Mouse (Mus musculus) cerebellum, adult 8-10 months (tissue): ENCODE measurements around the gene Cd38.
"Not testable (repeated sequence)": the region's sequence is repeated elsewhere in the genome, so short reads cannot be mapped to it uniquely, and the experiment has no call there.

Source experiments
- DNase-seq: peaks from one replicate; pipeline ENCODE4 v3.0.0; 2022

Gene Cd38

DNA sequence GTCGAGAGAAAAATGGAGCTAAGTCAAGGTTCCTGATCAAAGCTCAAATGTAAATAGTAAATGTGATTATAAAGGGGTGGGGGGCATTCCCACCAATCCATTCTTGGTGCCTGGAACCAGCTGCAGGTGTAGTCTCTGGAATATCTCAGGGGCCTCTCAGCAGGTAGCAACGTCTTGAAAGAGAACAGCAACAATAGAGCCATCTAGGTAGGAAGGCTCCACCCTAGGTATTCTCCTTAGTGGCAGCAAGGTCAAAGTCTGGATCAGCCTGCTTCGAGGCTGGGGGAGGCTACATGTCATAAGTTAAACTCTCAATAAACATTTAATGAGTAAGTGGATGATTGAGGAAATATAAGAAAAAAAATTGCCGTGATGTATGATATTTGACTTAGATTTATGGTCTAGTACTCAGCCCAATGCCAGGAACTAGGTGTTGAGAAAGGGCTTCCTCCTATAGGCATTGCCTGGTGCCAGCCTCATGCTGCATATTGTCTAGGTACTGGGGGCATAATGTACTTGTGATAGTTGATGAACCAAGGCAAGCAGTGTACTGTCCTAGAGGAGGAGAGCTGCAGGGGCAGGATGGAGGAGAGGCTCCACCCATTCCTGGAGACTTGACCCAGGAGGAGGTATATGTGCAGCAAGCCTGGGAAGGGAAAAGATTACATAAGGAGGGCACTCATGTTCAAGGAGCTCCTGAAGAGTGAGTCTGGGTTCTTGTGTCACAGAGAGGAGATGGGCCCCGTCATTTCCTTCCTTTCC is 7.5 kb upstream of the Cd38 start:
- DNase-seq = no peak

DNA sequence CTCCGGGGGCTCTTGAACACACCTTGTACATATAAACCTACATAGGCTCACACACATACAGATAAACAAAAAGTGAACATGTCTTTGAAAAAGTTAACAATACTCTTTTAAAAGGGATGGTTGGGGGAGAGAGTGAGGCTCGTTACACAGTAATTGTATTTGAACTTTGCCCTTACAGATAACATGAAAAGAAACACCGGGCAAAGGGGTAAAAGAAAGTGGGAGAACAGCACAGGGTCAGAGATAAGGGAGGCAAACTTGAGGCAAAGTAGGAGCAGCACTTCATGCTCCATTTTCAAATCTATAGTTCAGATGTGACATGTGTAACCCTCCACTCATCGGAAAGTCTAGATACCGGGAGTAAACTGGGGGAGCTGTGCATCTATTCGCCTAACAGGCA is 4.7 kb upstream of the Cd38 start:
- DNase-seq = no peak

DNA sequence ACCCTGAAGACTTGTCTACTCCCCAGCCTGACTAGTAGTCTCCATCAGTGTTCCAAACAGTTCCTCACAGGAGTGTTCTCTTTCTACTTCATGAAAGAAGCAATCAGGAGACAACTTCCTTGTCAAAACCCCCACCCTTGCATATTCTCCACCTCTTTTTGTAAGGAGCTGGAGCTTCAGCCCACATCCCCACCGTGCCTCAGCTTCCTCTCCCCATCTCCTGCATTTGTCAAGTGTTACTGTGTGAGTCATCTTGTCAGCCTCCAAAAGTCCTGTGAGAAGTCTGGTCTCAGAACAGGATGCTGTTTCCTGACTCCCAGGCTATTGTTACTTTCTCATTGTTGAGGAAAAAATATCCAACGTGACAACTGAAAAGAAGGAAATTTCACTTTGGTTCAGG is 3.0 kb upstream of the Cd38 start:
- no peak for DNase-seq

DNA sequence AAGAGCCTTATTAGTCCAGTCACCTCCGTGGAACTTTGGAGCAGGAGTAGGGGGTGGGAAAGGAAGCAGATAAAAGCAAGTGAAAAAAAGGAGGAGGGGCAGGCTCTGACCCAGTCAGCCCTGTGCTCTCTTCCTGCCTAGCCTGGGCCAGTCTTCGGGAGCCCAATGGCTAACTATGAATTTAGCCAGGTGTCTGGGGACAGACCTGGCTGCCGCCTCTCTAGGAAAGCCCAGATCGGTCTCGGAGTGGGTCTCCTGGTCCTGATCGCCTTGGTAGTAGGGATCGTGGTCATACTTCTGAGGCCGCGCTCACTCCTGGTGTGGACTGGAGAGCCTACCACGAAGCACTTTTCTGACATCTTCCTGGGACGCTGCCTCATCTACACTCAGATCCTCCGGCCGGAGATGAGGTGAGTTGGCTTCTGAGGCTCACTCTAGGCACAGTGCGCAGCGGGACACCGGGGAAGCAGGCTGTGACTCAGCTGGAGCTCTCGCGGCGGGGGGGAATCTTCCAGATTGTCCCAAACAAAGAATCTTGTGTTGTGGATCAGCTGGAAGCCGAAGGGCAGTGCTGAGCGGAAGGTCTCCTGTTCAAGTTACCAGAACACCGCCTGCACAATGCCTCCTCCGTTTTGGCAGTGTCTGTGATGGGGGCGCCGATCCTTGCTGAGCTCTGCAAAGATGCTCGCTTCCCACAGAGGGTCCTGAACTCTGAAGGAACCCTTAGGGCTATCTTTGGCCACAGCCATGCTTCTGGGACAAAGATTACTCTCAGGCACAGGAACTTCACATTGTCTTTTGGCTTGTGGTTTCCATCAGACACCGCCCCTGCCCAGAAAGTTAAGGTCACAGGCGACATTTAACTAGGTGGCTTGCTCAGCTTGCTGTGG is 603 bp downstream of the Cd38 start:
- peak; percentile 19 for DNase-seq

DNA sequence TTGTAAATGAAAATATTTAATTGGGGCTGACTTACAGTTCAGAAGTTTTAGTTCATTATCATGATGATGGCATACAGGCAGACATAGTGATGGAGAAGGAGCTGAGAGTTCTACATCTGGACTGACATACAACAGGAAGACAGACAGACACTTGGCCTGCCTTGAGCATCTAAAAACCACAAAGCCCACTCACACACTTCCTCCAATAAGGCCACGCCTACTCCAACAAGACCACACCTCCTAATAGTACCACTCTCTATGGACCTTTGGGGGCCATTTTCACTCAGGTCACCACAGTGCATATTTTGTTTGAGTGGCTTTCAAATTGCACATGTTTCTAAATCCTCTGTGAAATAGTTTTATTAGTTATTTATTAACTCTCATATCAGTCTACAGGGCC is 3.5 kb downstream of the Cd38 start:
- no peak for DNase-seq

DNA sequence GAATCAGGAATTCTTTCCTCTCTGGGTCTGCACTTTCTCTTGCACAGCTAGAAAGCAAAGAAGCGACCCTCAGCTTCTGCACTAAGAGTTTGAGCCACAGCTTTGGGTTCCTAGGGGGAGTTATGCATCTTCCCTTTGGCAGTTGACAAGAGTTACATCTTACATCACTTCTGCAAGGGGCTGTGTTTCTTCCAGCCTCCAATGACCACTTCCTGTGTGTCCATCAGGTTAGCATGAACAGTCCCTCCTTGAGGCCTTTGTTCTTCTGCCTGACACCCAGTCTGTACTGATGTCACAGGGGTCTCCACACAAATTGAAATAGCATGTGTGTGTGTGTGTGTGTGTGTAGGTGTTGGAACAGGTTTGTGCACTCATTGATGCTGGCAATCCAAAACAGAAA is 4.3 kb downstream of the Cd38 start:
- no peak for DNase-seq

DNA sequence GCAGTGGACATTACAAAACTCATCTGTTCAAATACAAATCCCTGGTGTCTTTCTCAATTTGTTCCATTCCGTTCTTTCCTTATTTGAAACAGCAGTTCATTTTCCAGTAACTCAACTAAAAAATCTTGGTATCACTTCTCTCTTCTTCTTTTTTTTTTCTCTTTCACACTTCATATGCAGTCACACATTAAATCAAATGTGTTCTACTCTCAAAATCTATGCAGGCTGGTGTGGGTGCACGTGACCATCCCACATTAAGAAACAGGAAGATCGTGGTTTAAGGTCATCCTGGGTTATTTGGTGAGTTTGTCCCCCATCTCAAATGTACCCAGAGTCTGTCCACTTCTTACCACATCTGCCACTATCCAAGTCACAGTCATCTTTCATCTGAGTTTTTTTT is 13.7 kb downstream of the Cd38 start:
- DNase-seq = no peak

DNA sequence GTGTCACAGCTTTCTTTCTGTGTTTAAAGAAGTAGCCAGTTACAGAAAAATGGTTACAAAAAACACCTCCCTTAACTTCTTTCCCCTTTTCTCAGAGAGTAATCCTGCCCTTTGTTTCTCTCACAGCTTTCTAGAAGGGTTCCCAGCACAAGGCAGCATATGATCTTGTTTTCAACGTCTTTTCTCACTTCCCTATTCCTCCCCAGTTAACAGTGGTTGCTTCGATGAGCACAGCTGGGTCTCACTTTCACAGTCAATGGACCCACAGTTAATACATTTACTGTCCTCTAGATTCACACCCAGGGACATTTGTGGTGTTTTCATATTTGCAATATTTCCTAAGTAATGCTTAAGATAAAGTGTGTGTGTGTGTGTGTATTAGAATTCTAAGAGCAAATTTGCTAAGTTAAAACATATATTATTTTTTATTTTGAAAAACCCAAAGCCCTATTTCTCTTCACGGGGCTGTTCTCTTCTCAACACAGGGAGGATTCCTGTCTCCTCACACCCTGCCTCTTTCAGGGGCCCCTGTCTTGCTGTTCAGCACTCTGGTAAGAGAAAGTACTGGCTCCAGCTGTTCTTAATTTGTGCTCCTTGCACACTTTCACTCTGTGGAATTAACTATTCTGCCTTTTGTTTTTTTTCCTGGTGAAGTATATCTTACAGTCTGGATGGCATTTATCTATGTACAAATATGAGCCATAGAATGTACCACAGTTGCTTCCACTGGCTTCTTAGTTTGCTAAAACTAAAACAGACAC is 16.9 kb downstream of the Cd38 start:
- no peak for DNase-seq

DNA sequence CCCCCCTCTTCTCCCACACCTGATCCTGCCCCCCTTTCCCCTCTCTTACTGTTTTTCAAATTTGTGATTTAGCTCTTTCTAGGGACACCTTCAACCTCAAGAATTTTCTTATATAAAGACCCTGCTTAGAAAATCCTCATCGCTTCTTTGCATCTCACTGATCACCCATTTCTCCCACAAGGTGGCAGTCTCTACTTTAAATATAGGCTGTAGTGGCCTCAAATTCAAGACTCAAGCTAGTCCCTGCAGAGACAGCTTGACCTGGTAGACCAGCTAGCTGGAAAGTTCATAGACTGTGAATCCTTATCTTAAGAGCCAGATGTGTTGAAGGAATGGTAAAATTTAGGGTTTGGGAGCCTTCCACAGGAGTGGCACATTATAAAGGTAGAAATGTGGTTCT is 24.0 kb downstream of the Cd38 start:
- no peak for DNase-seq

DNA sequence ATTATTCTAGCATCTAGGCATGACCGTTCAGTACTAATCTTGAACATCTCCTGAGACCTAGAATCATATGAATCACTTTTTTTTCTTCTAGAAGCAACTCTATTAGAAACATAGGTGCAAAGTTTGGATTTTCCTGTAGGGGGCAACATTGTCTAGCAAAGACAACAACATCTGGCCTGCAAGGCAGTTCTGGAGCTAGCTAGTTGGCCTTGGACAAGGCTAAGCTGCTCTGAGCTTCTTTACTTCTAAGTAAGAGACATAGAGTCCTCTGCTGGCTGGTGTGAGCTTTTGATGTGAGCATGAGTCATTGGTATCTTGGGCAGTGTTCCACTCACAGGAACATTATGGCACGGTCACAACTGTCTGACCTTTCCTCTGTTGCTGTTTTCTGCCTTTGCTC is 25.8 kb downstream of the Cd38 start:
- no peak for DNase-seq

DNA sequence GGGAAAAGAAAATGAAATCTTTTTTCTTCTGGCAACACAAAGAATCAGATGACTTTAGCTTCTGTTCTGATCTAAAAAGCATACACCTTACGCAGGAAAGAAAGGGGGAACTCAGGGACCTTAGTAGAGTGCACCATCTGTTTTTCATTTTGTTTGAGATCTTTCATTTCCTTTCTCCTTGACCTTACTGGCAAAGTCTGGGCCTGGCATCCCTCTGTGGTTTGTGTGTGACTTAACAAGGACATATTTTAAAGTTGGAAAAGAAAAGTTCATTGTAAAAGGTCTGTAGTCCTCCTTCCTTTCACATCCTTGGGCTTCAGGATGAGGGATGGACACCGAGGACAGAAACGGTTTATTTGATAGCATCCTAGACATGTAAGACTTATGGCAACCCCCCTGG is 27.6 kb downstream of the Cd38 start:
- no peak for DNase-seq

DNA sequence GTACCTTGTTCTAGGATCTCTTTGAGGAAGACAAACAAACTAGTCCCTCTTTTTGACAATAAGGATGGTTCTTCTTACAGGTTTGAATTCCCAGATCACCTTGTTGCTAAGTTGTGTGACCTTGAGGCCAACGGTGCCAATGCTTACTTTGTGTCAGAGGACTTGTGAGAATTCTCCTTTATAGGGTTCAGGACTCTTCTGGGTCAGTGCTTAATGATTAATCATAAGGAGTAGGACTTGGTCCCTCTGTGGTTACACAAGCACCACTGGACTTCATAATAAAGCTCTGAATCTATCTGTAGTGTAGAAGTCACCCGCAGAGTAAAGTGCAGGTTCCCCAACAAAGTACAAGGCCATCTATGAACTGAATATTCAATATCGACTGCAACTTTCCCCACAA is 36.3 kb downstream of the Cd38 start:
- no peak for DNase-seq

DNA sequence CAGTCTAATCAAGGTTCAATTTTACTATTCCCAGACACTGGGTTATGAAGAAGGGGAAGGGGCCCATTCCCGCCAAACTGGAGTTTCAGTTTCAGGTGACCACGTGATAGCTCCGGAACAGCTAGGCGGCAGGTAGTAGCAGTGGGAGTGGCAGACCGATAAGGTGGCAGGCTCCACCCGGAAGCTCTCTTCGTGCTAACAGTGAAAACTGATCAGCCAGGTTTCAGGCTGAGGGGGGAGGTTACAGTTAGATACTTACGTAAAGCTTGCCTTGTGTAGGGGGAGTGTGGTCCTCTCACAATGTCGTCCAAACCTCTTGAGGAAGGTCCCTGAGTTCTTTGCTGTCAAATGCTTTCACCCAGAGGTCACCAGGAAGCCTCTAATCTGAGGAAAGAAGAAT is 40.9 kb downstream of the Cd38 start:
- DNase-seq = no peak

DNA sequence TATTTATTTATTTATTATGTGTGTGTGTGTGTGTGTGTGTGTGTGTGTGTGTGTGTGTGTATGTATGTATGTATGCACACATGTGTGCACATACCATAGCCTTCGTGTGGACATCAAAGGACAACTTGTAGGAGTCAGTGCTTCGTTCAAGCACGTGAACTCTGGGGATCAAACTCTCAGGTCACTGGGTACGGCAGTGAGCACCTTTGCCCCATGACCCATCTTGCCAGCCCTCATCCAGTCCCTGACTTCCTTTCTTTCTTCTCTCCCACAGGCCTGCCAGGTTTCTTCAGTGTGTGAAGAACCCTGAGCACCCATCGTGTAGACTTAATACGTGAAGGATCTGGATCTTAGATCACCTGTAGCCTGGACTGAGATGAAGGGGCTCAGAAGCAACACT is 41.7 kb downstream of the Cd38 start:
- DNase-seq = no peak

DNA sequence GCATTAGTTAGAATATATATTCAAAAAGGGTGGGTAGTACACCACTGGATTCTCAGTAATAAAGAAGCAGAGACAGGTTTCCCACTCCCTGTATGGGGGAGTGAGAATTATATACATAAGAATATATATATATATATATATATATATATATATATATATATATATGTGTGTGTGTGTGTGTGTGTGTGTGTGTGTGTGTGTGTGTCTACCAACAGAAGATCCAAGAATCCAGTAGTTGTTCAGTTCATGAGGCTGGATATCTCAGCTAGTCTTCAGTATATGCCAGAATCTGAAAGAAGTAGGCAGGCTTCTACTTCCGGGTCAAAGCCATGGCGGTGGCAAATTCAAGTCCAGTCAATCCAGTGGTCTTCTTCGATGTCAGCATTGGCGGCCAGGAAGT is 44.5 kb downstream of the Cd38 start, which contains the start of gene Gm7879:
Gene Gm7879 (plus strand): TSS at position 301 of the 400 bp plus-strand sequence.
- DNase-seq = not testable (repeated sequence)

DNA sequence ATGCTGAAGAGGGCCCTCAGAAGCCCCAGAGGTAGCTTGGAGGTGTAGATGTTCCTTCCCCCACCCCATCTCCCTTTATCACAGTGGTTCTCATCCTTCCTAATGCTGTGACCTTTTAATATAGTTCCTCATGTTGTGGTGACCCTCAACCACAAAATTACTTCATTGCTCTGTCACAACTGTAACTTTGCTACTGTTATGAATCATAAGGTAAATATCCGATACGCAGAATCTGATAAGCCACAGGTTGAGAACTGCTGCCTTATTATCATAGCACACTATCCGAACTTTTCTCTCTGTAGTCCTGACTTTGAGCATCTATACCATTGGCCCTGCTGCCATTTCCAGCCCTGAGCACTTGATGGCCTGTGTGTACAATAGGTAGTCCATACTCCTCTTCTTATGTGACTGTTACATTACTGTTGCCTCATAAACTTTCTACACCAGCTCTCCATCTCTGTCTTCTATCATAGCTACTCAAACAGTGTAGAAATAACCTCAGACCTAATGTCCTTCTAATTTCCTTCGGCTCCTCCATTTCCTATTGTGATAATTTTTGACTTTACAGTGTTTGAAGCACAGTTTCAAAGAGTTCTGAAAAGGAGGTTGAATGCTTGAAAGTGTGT is 47.0 kb downstream of the Cd38 start:
- DNase-seq = no peak

DNA sequence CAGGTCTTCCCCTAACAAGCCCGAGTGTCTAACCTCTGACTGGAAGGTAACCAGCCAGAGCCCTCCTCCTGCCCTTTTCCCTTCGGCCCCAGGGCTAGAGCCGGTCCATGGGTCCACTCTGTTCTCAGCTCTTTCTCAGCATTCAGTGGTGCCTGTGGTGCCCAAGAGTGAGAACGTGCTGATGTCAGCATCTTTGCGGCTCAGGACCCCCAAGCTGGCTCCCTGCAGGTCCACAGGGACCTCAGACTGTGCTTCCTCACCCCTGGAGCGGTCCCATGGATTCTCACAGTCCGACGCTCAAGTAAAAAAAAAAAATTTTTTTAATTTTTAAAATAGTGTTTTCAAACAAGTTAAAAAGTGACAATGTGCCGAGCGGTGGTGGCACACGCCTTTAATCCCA is 53.5 kb downstream of the Cd38 start:
- DNase-seq = no peak

DNA sequence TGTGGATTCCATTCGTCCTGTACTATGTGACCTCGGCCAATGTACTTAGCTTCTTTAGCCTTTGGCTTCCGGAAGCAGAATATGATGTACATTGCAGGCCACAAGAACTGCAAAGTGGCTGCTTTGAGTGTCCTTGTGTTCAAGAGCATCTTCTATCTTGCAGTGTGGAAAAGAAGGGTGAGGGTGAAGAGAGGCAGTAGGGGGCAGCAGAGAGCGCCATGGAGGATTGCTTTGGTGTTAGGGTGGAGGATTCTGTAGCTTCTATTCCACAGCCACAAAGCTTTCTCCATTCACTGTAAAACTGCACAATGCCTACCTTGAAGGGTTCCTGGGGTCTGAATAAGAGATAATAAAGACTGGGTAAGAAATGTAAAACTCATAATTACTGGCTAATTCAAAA is 55.6 kb downstream of the Cd38 start:
- peak; percentile 19 for DNase-seq

DNA sequence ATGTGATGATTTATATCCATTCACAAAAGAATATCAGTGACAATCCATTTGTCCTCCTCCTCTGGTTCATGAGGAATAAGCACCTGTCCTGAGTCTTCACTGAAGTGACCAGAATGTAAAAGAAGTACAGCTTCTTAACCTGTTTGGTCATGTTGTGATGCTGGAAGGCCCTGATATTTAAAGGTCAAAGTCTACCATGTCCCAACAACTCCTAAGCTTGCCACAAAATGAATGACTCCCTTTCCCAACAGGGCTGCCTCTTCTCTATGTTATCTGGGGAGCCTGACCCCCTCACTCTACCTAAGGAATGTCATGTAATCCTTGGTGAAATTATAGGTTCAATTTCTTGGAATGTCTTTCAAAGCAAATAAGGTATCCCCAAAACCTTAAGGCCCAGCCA is 59.4 kb downstream of the Cd38 start:
- no peak for DNase-seq

DNA sequence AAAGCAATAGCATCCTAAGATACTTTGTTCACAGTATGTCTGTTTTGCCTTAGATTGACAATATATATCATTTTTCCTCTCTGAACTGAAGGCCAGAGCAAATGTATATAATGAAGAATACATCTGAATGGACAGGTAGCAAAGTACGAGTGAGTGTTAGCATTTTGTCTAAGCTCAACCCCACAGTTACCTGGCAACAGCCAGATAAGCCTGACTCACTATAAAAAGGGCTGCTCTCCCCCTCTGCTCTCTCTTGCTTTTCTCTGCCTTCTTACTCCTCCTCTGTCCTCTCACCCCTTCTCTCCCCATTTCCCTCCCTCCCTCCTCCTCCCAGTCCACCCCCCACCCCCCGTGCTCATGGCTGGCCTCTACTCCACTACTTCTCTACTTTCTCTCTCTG is 64.9 kb downstream of the Cd38 start:
- no peak for DNase-seq

DNA sequence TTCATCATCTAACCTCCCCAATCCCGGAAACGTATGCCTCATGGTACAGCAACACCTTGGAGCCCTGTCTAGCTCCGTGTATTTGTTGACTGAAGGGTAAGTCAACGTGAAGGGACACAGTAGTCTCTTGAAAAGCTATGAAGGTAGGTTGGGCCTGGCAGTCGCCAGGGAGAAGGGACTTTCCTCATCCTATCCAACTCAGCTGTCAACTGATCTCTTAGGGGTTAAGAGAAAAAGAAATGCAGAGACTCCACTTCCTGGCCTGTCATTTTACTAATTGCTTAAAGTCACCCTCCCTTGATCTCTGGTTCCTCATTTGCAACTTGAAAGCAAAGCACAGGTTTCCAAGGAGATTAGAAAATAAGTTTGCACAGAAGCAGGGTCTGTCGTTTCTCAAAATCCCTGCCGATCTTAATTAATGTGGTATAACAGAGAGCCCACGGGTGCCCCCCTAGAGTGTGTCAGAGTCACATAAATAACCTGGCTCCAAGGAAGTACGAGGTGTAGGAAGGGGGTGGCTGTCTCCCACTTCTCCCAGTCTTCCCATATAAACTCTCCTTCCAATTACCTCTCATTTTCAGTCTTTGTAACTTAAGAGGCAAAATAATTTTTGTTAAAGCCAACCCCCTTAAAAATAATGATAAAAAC is 79.1 kb downstream of the Cd38 start:
- DNase-seq = no peak

DNA sequence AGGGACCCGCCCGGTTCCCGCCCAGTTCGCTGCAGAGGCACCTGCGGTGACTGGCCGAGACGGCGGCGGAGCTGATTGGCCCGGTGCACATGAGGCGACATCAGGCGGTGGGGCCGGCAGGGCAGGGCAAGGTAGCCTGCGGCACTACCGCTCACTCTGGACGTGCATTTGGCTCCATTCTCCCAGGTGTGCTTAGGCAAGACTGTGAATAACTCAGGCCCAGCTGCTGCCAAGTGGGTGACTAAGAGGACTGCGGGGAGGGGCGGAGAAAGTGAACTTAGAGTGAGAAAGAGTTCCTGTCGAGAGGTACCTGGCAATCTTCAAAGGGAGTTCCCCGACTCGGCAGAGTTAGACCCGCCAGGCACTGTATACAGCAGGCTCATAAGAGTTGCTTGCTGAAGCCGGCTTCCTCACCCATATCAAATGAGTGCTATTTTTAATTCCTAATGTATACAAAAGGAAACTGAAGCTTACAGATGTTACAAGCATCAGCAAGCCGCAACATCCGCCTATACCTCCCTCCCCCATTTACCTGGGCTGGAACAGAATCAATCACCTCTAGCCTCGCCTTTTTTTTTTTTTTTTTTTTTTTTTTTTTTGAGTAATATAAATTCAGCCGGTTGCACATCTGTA is 79.9 kb downstream of the Cd38 start:
- no peak for DNase-seq
